Mouse (Mus musculus) adrenal gland (tissue): ENCODE data around the gene Spsb1.

Source experiments
- intact Hi-C: fragments of 180-260 bp; cut with DNase I; formaldehyde crosslinking; loops from one replicate; pipeline ENCODE4 v1.15.1; 2025

The Spsb1 gene

GRCm38 (mm10) chr4:149864395-149864794, 90.4 kb downstream of the Spsb1 start:
- intact Hi-C loops = no loop called here

GRCm38 (mm10) chr4:149863522-149863921, 91.3 kb downstream of the Spsb1 start:
- intact Hi-C loops = no loop called here

DNA sequence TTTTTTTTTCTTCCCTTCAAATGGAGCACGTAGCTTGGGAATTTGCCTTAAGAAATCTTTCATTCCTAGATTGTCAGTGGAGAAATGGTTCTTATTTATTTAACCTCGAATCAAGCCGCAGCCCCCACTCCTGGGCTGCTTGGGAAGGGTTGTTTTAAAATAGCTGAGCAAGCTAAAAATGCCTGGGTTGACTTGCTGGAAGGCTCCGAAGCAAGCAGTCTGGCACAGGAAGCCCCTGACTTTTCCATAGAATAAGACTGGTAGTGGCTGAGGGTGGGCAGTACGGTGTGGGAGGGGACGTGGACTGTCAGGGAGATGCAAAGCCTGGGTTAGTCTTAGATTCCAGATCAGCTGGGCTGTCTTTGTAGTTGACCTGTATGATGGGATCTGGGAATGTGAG, 94.5 kb downstream of the Spsb1 start:
- intact Hi-C loops = no loop called here

GRCm38 (mm10) chr4:149858584-149858983, 96.3 kb downstream of the Spsb1 start:
- intact Hi-C loops = no loop called here

- intact Hi-C loops = no loop called here
Measured at GRCm38 (mm10) chr4:149858097-149858496, 96.7 kb downstream of the Spsb1 start.

DNA sequence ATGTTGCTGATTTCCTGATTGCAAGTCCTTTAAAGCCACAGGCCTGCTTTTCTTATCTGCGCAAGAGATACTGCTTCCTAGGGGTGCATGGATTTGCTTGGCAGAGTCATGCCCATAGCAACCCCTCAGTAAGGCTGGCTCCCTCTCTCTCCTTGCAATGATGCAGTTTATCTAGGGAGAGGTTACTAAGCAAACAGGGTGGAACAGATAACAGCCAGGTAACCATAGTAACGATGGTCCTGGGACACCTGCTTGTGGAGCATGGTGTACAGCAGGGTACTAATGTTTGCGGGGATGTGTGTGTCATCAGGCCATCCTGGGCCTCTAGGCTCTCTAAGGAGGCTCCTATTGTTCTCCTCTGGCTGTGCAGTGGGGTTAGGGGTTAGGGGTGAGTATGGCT, 97.2 kb downstream of the Spsb1 start:
- intact Hi-C loops = no loop called here

- intact Hi-C loops = no loop called here
Measured at GRCm38 (mm10) chr4:149855892-149856807, 98.7 kb downstream of the Spsb1 start.

DNA sequence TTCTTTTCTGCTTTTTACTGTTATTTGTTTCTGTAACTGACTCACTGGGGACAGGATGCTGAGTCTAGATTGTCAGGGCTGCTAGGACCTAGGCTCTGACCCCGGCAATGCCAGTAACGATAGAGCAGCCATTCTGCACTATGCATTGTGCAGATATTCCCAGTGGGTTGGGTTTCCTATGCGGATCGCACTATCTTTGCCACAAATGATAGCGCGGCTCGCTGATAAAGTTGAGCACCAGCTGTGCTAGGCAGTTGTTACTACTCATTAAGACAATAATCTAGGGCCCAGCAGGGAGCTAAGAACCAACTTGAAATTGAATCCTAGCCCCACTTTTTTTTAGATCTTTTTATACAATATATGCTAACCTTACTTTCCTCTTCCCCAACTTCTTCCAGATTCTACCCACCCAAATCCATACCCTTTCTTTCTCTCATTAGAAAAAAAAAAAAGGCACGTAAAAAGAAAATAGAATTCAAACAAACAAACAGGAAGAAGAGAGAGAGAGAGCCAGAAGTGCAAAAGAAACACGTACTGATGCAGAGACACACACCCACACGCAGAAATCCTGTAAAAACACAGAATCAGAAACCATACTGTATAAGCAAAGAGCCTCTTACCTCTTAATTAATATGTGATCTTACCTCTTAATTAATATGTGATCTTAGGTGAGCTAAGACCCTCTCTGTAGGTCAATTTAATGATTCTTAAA, 99.5 kb downstream of the Spsb1 start:
- intact Hi-C loops = no loop called here

DNA sequence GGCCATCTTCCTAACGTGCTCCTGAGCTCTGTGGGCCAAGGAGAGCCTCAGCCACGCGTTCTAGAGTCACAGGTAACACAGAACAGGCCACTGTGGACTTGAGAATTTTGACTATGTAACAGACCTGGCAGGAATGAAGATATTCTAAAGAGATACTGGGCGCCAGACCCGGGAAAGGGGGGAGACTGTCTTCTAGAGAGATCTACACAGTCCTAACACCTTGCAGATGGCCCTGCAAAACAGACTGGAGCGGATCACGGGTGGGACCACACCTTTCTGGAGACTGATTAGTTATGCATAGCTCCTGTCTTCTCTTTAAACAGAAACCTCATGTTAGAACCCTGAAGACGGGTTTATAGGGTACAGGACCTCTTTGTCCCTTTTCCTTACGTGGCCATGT, 100.1 kb downstream of the Spsb1 start:
- intact Hi-C loops = no loop called here

DNA sequence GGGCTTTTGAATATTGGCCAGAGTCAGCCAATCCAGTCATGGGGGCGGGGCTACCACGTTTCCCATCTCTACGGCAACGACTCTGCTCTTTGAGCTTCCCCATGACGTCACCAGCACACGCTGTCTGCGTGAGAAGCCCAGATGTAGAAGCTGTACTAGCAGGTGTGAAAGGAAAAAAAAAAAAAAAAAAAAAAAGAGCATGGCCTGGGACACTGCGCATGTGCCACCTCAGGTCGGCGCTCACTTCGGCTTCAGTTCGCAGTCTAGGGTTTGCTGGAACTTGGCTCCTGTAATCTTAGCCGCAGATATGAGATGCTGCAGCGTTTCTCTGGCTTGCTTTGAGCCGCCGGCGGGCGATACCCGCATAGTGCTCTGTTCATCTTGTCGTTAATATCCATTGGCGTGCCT, 100.5 kb downstream of the Spsb1 start:
- intact Hi-C loops = no loop called here

- intact Hi-C loops = no loop called here
Measured at GRCm38 (mm10) chr4:149853698-149854284, 101.1 kb downstream of the Spsb1 start.

GRCm38 (mm10) chr4:149851554-149851953, 103.3 kb downstream of the Spsb1 start:
- intact Hi-C loops = no loop called here

DNA sequence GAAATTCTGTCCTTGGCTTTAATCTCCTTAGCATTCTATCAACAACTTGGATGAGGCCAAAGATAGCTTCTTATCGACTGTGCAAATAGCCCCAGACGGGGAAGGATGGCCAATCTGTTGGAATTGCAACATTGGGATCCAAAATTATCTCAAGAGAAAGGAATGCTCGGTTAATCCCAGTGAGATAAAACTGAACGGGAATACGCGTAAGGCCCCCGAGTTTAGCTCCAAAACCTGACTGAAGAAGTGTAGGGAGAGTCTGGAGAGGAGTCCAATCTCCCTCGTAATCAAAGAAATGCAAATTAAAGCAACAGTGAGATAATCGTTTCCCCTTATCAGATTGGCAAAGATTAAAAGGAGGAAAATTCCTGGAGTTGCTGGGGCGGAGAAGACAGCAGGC, 104.2 kb downstream of the Spsb1 start:
- intact Hi-C loops = no loop called here

- intact Hi-C loops = no loop called here
Measured at GRCm38 (mm10) chr4:149850045-149850444, 104.8 kb downstream of the Spsb1 start.

- intact Hi-C loops = no loop called here
Measured at GRCm38 (mm10) chr4:149849035-149849434, 105.8 kb downstream of the Spsb1 start.

DNA sequence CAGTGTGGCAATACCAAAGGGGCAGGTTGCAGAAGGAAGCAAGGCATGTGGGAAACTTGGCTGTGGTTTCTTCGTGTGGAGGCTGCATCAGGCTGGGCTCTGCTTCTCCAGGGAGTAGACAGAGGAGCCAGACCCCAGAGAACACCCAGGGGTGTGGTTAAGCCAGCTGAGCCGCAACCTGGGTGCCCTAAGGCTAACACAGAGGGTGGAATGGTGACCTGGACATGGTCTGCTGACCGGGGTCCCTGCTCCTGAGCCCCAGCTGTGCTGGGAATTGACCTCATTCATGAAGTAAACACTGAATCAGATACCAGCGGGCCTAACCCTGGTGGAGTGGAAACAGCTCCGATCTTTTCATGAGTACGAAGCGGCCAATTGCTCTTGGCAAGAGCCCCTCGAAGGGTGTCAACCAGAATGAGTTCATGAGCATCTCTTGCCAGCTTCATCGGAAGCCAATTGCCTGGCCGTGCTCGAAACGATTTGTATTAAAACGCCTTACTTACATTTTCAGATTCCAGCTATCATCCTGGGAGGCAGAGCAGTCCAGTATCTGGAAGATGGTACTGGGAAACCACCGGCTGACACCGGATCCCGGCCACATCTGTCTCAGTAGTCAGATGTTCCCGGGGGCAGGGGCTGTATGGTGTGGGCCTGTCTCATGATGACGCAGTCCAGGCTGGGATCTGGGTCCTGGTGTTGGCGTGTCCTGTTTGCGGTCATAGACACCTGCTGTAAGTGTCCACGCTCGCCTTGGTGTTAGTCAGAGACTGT, 107.8 kb downstream of the Spsb1 start:
- intact Hi-C loops = no loop called here
